Mouse (Mus musculus): ENCODE data around the gene Med8. TPM values are rescaled to one million over a fixed set of nuclear protein-coding genes. Genes with fewer than 3 reads are reported as not detected.

Gene Med8
- polyA plus RNA-seq, 1 experiment from 2014 or later = 94.1 TPM

DNA sequence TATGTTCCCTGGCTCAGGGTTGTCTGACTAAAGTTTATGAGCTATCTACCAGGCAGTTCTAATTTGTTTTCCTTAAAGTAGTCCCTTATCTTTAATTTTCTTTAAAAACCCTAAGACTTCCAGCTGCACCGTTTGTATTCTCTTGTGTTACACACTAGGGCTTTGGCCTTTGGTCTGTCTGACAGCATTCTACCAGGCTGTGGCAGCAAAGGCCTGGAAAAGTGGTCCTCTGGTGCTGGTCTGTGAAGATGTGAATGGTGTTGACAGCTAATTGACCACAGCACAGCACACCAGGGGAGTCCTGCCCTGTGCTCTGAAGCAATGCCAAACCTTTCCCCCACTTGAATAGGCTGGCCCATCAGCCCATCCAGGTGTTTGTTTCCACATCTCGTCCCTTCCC, 6.6 kb downstream of the Med8 start:
- no peak overlapping the region for H3K9ac ChIP-seq
- WGBS = 87% methylated on average over 2 of the region's 2 CpGs

DNA sequence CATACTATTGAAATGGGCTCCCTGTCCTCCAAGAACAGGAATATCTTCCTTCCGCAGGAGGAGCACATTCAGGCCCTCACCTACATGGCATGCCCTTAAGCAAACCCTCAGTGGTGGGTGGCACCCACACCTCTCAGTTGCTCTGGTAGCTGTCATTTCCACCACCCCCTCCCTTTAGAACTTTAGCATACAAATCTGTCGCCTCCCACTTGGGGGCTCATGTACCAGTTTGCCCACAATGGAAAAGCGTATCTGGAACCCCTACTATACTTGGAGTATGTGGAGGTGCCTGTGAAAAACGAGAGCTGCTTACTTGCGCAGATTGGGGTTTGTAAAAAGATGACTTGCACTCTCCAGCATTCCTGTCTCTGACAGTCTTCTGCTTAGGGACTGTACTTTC, 7.2 kb downstream of the Med8 start:
- Histone ChIP-seq H3K4me2 (no peak overlapping the region), H3K4me1 (ENCODE audit: insufficient read depth) (no peaks in the 10 kb centered on the region), H3K36me3 (ENCODE audit: insufficient read depth) (peaks cover 84% of the 10 kb centered on the region), H3K9ac (no peak overlapping the region), H3K27ac (ENCODE audit: low read depth) (no peak overlapping the region), H3K27me3 (ENCODE audit: insufficient read depth, low read length) (no peaks in the 10 kb centered on the region), H3K4me3 (ENCODE audit: low read depth, low read length) (no peak overlapping the region), H3K9me3 (ENCODE audit: low read depth, low read length) (no peaks in the 10 kb centered on the region)
- ATAC-seq (ENCODE audit: insufficient read depth) (no peak), DNase-seq (no peak)
- TF ChIP-seq CTCF (IDR thresholded peaks at IDR 0.05; ENCODE audit: low read depth) = no peak
- WGBS = 89% methylated on average over 5 of the region's 5 CpGs

More for the DNA sequence above, 6.6 kb downstream of the Med8 start:
- ATAC-seq (ENCODE audit: insufficient read depth) (no peak), DNase-seq (no peak)
- no peak for TF ChIP-seq CTCF (IDR thresholded peaks at IDR 0.05; ENCODE audit: low read depth)
- no peak overlapping the region for H3K4me2 ChIP-seq
- no peak overlapping the region for H3K27ac ChIP-seq (ENCODE audit: low read depth)
- H3K27me3 ChIP-seq (ENCODE audit: insufficient read depth, low read length) = no peaks in the 10 kb centered on the region
- no peak overlapping the region for H3K4me3 ChIP-seq (ENCODE audit: low read depth, low read length)
- H3K4me1 ChIP-seq (ENCODE audit: insufficient read depth) = no peaks in the 10 kb centered on the region
- no peaks in the 10 kb centered on the region for H3K9me3 ChIP-seq (ENCODE audit: low read depth, low read length)
- H3K36me3 ChIP-seq (ENCODE audit: insufficient read depth) = peaks cover 84% of the 10 kb centered on the region

DNA sequence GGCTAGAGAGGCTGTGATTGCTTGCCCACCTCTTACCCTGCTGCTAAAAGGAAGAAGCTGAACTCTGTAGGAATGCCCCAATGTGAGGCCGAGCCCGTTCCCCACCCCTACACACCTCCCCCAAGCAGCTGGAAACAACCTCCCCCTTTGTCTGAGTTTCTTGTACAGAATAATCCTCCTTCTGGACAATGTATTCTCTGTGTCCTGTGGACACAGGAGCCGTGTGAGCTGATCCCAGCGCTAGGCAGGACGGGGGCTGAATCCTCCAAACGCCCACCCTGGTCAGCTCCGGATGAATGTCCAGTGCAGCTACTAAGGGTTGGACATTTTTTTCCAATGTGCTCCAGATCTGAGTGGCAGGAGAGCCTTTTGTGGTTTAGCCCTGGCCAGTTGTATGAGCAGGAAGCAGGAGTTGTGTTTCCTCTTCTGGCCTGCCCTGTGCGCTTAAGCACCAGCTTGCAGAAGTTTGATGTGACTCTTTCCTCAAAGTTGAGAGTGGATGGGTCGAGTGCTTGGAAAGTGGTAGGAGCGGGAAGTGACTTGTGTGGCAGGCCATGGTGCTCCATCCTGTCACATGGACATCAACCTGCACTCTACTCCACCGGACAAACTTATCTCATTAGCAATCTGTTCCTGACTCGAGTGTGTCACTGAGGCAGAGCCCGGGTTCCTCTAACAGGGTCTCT, 8.1 kb downstream of the Med8 start:
- 88% methylated on average over 13 of the region's 13 CpGs for WGBS
- Histone ChIP-seq H3K9ac (no peak overlapping the region), H3K4me1 (ENCODE audit: insufficient read depth) (no peaks in the 10 kb centered on the region), H3K9me3 (ENCODE audit: low read depth, low read length) (no peaks in the 10 kb centered on the region), H3K36me3 (ENCODE audit: insufficient read depth) (peaks cover 77% of the 10 kb centered on the region), H3K27ac (ENCODE audit: low read depth) (no peak overlapping the region), H3K4me2 (no peak overlapping the region), H3K4me3 (ENCODE audit: low read depth, low read length) (no peak overlapping the region), H3K27me3 (ENCODE audit: insufficient read depth, low read length) (no peaks in the 10 kb centered on the region)
- no peak for DNase-seq
- ATAC-seq (ENCODE audit: insufficient read depth) = no peak; the same call in 1 of the 2 replicates
- no peak for TF ChIP-seq CTCF (IDR thresholded peaks at IDR 0.05; ENCODE audit: low read depth)

DNA sequence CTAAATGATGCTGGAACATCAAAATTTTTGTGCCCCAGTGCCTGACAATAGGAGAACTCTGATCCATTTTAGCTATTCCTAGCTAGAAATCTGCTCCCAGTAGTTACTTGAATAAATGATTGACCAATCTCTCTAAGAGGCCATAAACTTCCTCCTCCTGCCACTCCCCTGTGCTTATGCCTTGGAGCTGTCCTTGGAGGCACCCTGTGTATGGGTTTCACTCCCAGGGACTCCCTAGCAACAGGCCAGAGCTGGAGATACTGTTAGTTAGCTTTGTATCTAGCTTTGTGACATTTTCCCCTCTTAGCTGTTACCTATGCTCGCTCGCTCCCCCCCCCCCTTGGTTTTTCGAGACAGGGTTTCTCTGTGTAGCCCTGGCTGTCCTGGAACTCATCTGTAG, 12.2 kb downstream of the Med8 start:
- H3K27ac ChIP-seq (ENCODE audit: low read depth) = no peak overlapping the region
- H3K9me3 ChIP-seq (ENCODE audit: low read depth, low read length) = no peaks in the 10 kb centered on the region
- 92% methylated on average over 3 of the region's 3 CpGs for WGBS
- H3K4me2 ChIP-seq = no peak overlapping the region
- DNase-seq (no peak), ATAC-seq (ENCODE audit: insufficient read depth) (no peak)
- no peak overlapping the region for H3K4me3 ChIP-seq (ENCODE audit: low read depth, low read length)
- H3K36me3 ChIP-seq (ENCODE audit: insufficient read depth) = peaks cover 44% of the 10 kb centered on the region
- no peaks in the 10 kb centered on the region for H3K4me1 ChIP-seq (ENCODE audit: insufficient read depth)
- TF ChIP-seq CTCF (IDR thresholded peaks at IDR 0.05; ENCODE audit: low read depth) = no peak
- H3K9ac ChIP-seq = no peak overlapping the region
- H3K27me3 ChIP-seq (ENCODE audit: insufficient read depth, low read length) = no peaks in the 10 kb centered on the region

DNA sequence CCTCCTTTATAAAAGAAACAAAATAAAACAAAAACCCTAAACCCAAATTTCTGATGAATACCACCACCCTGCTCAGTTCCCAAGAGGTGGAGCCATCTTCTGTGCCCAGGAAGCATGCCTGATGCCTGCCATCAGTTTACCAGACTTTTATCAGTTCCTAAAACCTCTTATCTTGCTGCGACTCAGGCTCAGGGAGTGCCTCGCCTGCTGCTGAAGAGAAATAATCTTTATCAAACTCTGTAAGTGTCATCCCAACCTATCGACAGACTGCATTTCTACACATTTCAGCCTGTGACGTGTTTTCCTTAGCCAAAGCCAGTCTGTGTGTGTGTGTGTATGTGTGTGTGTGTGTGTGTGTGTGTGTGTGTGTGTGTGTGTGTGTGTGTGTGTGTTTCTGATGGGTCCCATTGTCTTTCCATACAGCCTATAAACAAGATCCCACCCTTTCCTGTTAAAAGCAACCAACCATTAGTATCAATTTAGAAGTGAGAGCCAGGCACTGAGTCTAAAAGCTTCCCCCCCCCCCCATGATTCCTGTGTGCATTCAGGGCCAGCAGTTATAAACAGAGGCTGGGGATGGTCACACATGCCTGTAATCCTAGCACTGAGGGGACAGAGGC, 15.5 kb downstream of the Med8 start:
- no peak for DNase-seq

DNA sequence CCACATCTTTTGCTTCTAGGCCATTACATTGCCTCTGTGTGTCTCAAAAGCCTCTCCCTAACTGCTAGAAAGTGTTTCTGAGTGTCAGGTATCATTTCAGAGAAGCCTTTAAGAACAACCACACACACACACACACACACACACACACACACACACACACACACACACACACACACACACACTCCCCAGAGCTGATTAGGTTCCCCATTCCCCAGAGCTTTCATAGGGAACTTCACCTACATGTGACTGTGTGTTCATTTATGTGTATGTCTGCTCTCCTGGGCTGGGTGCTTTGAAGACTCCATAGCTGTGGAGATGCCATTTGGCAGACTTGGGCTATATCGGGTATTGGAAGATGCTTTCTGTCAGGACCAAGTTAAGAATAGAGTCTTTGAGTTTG, 16.2 kb downstream of the Med8 start:
- no peak for ATAC-seq (ENCODE audit: insufficient read depth)
- H3K36me3 ChIP-seq (ENCODE audit: insufficient read depth) = peaks cover 15% of the 10 kb centered on the region; the same call in 1 of the 2 replicates

More for the DNA sequence above, 15.5 kb downstream of the Med8 start:
- TF ChIP-seq CTCF (IDR thresholded peaks at IDR 0.05; ENCODE audit: low read depth) = no peak
- no peak overlapping the region for H3K4me3 ChIP-seq (ENCODE audit: low read depth, low read length)
- H3K27me3 ChIP-seq (ENCODE audit: insufficient read depth, low read length) = no peaks in the 10 kb centered on the region
- no peak overlapping the region for H3K4me2 ChIP-seq
- H3K36me3 ChIP-seq (ENCODE audit: insufficient read depth) = peaks cover 20% of the 10 kb centered on the region
- H3K4me1 ChIP-seq (ENCODE audit: insufficient read depth) = peaks cover 14% of the 10 kb centered on the region
- no peak overlapping the region for H3K27ac ChIP-seq (ENCODE audit: low read depth)
- no peak overlapping the region for H3K9ac ChIP-seq
- no peak for ATAC-seq (ENCODE audit: insufficient read depth)
- H3K9me3 ChIP-seq (ENCODE audit: low read depth, low read length) = no peaks in the 10 kb centered on the region
- 64% methylated on average over 4 of the region's 4 CpGs for WGBS

DNA sequence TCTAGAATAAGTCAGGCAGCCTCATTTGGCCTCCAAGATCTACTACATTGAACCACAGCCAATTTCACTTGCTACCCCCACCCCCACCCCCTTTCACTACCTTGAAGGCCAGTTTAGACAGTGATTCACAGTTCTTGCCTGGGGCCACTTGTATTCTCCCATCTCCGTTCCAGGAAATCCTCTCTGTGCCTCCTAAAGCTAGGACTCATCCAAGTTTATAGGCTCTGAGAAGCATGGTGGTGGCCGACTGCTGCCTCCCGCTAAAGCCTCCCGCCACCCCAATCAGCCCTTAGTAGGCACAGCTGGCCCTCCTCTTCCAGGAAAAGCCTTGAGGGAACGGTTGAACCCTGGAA, 18.3 kb downstream of the Med8 start:
- peak overlapping the region; percentile 74 for H3K4me3 ChIP-seq (ENCODE audit: low read depth, low read length)
- WGBS = 4% methylated on average over 5 of the region's 5 CpGs
- peak overlapping the region; percentile 82 for H3K27ac ChIP-seq (ENCODE audit: low read depth)
- H3K9me3 ChIP-seq (ENCODE audit: low read depth, low read length) = no peaks in the 10 kb centered on the region
- H3K4me2 ChIP-seq = peak overlapping the region; percentile 72
- DNase-seq = no peak
- H3K27me3 ChIP-seq (ENCODE audit: insufficient read depth, low read length) = no peaks in the 10 kb centered on the region
- TF ChIP-seq CTCF (IDR thresholded peaks at IDR 0.05; ENCODE audit: low read depth) = no peak
- peaks cover 26% of the 10 kb centered on the region for H3K36me3 ChIP-seq (ENCODE audit: insufficient read depth)
- peaks cover 14% of the 10 kb centered on the region for H3K4me1 ChIP-seq (ENCODE audit: insufficient read depth)
- peak overlapping the region; percentile 75 for H3K9ac ChIP-seq
- ATAC-seq (ENCODE audit: insufficient read depth) = no peak; the same call in 1 of the 2 replicates

More for the DNA sequence above, 16.2 kb downstream of the Med8 start:
- no peaks in the 10 kb centered on the region for H3K9me3 ChIP-seq (ENCODE audit: low read depth, low read length)
- no peak overlapping the region for H3K4me2 ChIP-seq
- H3K4me1 ChIP-seq (ENCODE audit: insufficient read depth) = peaks cover 14% of the 10 kb centered on the region
- H3K27ac ChIP-seq (ENCODE audit: low read depth) = no peak overlapping the region
- no peak overlapping the region for H3K9ac ChIP-seq
- DNase-seq = no peak
- H3K4me3 ChIP-seq (ENCODE audit: low read depth, low read length) = no peak overlapping the region
- no peak for TF ChIP-seq CTCF (IDR thresholded peaks at IDR 0.05; ENCODE audit: low read depth)
- WGBS = 81% methylated on average over 1 of the region's 1 CpGs
- H3K27me3 ChIP-seq (ENCODE audit: insufficient read depth, low read length) = no peaks in the 10 kb centered on the region

Measured in lung, embryonic 14.5 days (tissue).